Mouse (Mus musculus) layer of hippocampus, postnatal 10 days (tissue): Measurements from ENCODE around the gene Dnttip2. TPM values are rescaled to one million over a fixed set of nuclear protein-coding genes. Genes with fewer than 3 reads are reported as not detected.
A peak's percentile ranks its signal among the peaks of the same experiment; 100 is the strongest.
"Not testable (repeated sequence)": the region's sequence is repeated elsewhere in the genome, so short reads cannot be mapped to it uniquely, and the experiment has no call there.

Experiments
- DNase-seq, 2 experiments: peaks; one replicate each; pipeline ENCODE4 v3.0.0; 2021; ENCODE audit warnings: low spot score in 2 of 2
- total RNA-seq, 2 experiments: library from RNA; stranded (reverse); gene quantifications; 2 replicates each; pipeline ENCODE4 v1.2.3; 2021

The Dnttip2 gene
- total RNA-seq, 2 experiments from 2014 or later, result 27.3 to 28.6 TPM

GRCm38 (mm10) chr3:122289344-122289743 is 15.2 kb downstream of the Dnttip2 start:
- DNase-seq, result not testable (repeated sequence)

GRCm38 (mm10) chr3:122290696-122291095 is 16.5 kb downstream of the Dnttip2 start:
- DNase-seq, result no peak

DNA sequence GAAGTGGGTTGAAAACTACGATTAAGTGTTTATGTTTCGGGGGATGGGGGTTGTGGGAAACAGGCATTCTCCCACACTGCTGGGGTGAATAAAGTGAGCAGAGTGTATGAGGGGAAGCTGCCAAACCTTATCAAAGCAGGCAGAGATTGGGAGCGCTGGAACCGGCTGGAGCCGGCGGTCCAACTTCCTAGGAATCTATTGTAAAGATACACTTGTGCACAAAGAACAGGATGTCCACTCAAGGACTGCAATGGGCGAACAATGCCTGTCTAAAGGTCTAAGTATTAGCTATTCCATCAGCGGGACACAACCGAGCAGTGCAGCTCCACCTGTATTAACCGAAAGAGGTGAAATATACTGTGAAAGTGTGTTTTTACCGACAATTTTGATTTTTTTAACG is 17.6 kb downstream of the Dnttip2 start:
- DNase-seq, result no peak

DNA sequence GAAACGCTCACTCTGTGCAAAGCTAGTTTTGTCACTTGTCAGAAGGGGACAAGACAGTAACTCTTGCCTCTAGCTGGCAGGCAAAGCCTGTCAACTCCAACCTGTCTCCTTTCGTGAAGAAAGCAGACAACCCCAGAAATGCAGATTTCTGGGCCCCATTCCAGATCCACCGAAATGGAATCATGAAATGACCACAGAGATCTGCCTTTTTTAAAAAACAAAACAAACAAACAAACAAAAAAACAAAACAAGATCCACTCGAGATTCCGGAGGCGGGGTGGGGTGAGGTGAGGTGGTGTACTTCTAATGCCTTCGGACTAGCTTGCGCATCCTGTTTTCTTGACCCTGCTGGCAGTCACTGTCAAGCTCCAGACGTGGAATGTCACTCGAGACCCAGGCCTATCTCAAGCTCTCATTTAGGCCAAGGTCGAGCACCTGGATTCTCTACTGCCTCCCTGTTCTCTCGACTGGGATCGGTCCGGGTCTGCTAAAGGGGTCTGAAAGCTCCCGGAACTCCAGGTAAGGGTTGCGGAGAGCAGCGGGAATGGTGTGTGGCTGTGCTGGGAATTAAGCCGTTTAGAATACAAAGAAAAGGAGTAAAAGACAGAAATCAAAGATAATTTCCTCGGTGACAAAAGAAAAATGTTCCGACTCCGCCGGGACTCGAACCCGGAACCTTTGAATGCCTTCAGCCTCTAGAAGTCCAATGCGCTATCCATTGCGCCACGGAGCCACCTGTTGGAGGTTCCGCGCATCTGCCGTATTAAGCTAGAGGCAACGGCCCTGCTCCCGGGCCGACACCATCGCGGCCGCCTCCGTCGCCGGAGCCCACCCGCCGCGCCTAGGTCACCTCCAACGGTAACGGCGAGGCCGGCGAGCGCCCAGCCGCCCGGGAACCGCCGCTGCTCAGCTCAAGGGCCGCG is 18.4 kb downstream of the Dnttip2 start:
- DNase-seq, result peak; percentile 93 to 96

DNA sequence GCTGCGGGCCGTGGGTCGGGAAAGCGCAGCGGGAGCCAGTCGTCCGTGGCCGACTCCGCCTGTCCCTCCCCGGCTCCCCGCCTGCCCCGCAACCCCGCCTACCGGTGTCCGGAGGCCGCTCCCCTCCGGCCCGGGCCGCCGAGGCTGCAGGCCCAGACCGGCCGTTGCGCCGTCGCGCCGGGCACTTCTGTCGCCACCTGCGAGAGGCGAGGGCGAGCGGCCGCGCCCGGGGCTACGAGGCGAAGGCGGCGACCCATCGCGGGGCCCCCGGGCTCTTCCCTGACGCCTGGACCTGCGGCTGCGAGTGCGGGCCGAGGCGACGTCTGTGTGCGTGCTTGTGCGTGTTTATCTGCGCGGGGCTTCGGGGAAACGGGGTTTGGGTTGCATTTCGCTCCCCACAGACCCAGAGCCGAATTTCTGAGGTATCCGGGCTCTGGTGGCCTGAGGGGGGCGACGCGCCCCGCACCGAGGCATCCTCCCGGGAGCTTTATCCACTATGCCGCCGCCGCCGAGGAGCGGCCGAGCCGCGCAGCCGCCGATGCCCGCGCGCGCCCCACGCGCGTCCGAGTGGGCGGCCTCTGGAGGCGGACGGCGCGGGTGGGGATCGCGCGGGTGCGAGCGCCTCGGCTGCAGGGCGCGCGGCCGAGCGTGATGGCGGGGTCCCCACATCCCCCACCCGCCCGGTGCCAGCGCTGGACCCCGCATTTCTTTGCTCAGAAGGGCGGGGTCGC is 19.2 kb downstream of the Dnttip2 start:
- peak in 1 of 2 experiments; percentile 79 for DNase-seq

DNA sequence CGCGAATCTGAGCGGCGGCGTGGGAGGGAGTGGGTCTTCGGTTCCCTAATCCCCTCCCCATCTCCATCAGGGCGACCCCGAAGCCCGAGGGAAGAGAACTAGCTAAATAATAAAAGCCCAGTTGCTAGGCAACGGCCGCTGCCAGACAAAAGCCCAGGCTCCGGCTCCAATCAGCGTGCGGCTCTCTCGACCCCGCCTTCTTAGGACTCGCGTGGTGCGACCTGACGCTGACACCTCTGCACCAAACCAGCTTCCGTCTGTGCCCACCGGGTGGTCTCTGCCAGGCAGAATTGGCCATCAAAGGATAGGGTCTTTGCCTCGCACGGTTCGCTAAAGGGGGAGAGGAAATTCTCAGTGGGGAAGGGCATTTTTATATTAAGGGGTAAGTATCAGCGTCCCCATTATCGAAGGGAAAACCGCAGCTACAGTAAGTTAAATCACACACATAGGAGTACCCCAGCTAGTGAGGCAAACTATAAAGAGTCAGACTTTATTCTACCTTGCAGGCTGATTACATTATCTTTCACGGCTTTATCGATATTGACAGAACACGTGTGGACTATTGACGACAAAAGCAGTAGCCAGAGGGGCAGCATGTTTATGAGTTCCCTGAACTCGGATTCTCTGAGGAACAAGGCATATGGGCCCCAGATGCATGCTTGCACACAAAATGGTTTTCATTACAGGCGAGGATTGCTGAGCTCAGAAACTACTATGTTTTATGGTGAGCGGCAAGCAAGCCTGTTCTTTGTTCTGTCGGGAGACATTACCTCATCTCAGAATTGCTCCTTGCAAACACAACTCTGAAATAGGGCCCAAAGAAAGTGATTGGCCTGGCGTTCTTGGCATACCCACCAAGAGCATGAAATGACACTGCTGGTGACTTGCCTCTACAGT is 20.0 kb downstream of the Dnttip2 start, which contains the start of gene Bcar3:
Bcar3 (plus strand) TSS at position 183 of the 897 bp plus-strand sequence.
- peak; percentile 92 to 94 for DNase-seq

- peak; percentile 59 to 73 for DNase-seq
Measured at GRCm38 (mm10) chr3:122295511-122295910, 21.3 kb downstream of the Dnttip2 start.

- no peak for DNase-seq
Measured at GRCm38 (mm10) chr3:122296979-122297378, 22.8 kb downstream of the Dnttip2 start.

DNA sequence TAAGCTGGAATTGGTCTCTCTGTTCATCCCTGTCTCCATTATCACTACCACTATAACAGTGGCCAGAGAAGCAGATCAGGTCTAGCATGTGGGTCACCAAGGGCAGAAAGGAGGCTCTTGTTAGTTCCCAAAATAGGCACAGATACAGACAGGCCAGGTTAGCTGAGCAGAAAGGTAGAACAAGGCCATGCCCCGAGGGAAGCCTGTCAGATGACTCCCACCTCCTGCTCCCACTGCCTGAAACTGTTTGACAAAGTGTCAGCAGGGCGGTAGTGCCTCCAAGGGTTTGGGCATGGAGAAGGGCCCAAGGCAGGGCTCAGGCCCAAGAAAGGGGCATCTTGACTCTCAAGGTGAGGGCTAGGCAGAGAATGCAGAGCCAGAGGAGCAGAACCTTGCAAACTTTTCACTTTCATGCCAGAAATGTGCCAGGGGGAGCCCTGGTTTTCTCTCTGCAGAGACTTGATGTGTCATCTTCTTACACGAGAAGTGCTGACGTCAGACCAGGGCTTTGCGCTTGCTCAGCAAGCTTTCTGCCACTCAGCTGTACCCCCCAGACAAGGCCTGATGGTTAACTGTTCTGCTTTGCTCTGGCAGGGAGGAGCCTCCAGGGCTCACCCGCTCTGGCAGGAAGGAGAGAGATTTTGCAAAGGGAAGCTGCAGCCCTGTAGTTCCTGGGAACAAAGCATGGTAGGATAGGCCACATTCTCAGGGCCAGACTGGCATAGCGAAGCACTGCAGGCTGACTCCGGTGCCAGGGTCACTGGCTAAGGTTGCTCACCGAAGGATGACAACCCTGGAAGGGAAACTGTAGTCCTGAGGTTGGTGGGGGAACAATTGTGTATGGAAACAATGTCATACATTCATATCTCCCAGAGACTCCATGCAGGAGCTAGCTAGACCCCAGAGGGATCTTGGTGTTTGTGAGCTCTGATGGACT is 27.1 kb downstream of the Dnttip2 start:
- DNase-seq, result peak; percentile 46 to 59

- DNase-seq, result no peak
Measured at GRCm38 (mm10) chr3:122304560-122304959, 30.4 kb downstream of the Dnttip2 start.

GRCm38 (mm10) chr3:122307894-122308671 is 33.9 kb downstream of the Dnttip2 start:
- DNase-seq, result no peak

DNA sequence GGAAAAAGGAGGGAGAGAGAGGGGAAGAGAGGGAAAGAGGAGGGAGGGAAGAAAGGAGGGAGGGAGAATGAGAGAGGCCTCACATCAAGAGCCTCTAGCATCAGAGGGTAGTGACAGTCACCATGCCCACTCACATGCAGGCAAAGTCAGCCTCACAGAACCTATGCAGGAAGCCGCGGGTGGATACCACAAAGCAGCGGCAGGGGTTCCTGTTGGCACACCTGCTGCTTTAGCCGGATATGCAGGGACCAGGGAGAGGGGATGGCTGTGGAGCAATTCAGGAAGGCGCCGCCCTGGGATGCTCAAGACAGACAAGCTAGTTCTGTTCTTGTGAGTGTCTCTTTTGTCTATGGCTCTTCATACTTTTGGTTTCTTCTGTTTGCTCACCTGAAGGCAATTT is 34.8 kb downstream of the Dnttip2 start:
- no peak for DNase-seq

GRCm38 (mm10) chr3:122312078-122312477 is 37.9 kb downstream of the Dnttip2 start:
- DNase-seq, result peak; percentile 89

GRCm38 (mm10) chr3:122312936-122313629 is 38.9 kb downstream of the Dnttip2 start:
- DNase-seq, result no peak

DNA sequence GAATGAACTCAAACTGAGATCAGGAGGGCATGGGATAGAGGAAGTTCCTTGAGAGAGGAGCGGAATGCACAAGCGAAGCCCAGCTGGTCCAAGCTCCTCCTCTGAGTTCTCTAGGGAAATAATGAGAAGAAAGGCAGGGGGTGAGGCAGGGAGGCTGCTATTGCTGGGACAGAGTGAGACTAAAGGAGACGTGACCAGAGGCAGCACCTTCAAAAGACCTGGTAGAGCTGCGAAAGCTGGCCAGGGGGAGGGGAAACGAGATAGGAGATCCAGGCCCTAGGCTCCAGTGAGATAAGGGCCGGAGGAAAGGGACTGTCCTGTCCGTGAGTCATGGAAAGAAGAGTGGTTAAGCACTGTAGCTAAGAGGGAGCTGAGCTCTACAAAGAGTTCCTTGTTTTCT is 39.7 kb downstream of the Dnttip2 start:
- no peak for DNase-seq

- DNase-seq, result no peak
Measured at GRCm38 (mm10) chr3:122316621-122317020, 42.4 kb downstream of the Dnttip2 start.

DNA sequence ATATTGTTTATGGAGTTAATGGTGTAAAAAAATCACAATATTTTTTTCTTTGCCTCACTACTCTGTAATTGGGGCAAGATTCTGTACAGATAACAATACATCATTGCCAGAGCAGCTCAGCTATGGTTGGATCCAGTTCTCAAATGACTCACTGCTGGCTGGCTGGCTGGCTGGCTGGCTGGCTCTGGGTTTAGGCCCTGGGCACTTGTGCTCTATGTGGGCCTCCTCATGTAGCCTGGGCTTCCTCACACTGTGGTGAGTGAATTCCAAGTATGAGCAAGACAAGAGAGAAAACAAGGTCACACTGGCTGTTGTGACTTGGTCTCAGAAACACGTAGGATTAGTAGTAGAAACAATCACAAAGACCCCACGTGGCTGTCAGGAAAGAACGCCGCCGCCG is 43.2 kb downstream of the Dnttip2 start:
- no peak for DNase-seq

DNA sequence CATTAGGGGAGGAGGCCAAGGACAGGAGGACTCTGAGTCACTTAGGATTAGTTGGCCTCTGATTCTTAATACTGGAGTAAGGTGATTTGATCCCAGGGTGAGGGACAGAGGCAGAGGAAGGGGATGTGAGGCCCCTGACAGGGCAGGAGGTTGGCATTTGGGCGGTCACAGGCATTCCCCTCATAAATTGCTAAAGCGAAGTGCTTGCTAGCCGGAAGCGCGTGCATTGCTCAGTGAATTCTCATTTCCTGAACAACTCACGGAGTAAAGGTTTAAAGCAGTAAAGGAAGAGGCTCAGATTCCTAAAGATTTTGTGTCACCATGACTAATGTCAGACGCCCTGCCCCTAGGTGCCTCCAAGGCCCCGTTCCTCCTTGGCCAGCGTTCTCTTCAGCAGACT is 48.0 kb downstream of the Dnttip2 start:
- DNase-seq, result no peak

DNA sequence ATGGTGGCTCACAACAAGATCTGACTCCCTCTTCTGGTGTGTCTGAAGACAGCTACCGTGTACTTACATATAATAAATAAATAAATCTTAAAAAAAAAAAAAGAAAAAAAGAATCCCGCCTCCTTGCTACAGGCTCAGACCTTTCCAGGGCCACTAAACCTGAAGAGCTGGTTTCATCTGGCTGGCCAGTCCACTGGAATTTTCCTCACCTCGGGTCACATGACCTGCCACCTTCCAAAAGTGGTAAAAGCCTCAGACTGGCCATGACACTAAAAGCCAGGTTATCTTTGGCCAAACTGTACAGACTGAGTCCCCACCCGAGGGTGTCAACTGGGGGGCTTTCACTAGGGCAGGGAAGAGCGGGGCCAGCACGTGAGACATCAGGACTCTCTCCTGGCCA is 49.7 kb downstream of the Dnttip2 start:
- no peak for DNase-seq
